9 mouse cellular contexts compared by ENCODE assay signal in genomic region chr16:25967297-25967696, GRCm38 (mm10).
DNase-seq lines count a peak whose midpoint lies in the region; ATAC-seq lines count a peak whose summit lies in the region.
"Had no signal": no experiment of that assay in that cellular context is flagged by ENCODE, and none has a peak within 500 bp of the region (broad histone marks: within the 10 kb centered on the region; RNA-seq: fewer than 3 reads in every experiment).

No protein-coding gene starts in this region.

- H3K4me3 ChIP-seq in hindbrain, embryonic 10.5 days: no peak overlapping the region
- H3K4me3 ChIP-seq in hindbrain, embryonic 13.5 days: no peak overlapping the region
- H3K4me3 ChIP-seq in midbrain, embryonic 11.5 days (ENCODE audit: low read depth, low read length): no peak overlapping the region
- H3K4me3 ChIP-seq: embryonic facial prominence, embryonic 15.5 days had no signal

- H3K27me3 ChIP-seq in hindbrain, embryonic 10.5 days (ENCODE audit: insufficient read depth, poor library complexity, severe bottlenecking): no peaks in the 10 kb centered on the region
- H3K27me3 ChIP-seq in hindbrain, embryonic 13.5 days: no peaks in the 10 kb centered on the region
- no peaks in the 10 kb centered on the region for H3K27me3 ChIP-seq in midbrain, embryonic 11.5 days (ENCODE audit: control insufficient read depth, insufficient read depth, low read length)
- H3K27me3 ChIP-seq: embryonic facial prominence, embryonic 15.5 days had no signal

- H3K9ac ChIP-seq in hindbrain, embryonic 13.5 days: no peak overlapping the region
- no peak overlapping the region for H3K9ac ChIP-seq in midbrain, embryonic 11.5 days (ENCODE audit: low read length)
- H3K9ac ChIP-seq: embryonic facial prominence, embryonic 15.5 days had no signal

- H3K4me2 ChIP-seq in hindbrain, embryonic 13.5 days: no peak overlapping the region
- no peak overlapping the region for H3K4me2 ChIP-seq in midbrain, embryonic 11.5 days
- H3K4me2 ChIP-seq: embryonic facial prominence, embryonic 15.5 days had no signal

- 29% methylated on average over 3 of the region's 3 CpGs for WGBS in hindbrain, embryonic 10.5 days
- 27% methylated on average over 3 of the region's 3 CpGs for WGBS in hindbrain, embryonic 13.5 days
- 25% methylated on average over 3 of the region's 3 CpGs for WGBS in midbrain, embryonic 11.5 days

- no peaks in the 10 kb centered on the region for H3K4me1 ChIP-seq in hindbrain, embryonic 10.5 days (replicated peaks)
- H3K4me1 ChIP-seq in hindbrain, embryonic 13.5 days (replicated peaks): no peaks in the 10 kb centered on the region
- H3K4me1 ChIP-seq in midbrain, embryonic 11.5 days (ENCODE audit: control insufficient read depth, insufficient read depth, low read length): no peaks in the 10 kb centered on the region
- H3K4me1 ChIP-seq: embryonic facial prominence, embryonic 15.5 days had no signal

- no peaks in the 10 kb centered on the region for H3K36me3 ChIP-seq in hindbrain, embryonic 10.5 days
- H3K36me3 ChIP-seq in hindbrain, embryonic 13.5 days: no peaks in the 10 kb centered on the region
- H3K36me3 ChIP-seq in midbrain, embryonic 11.5 days (ENCODE audit: control insufficient read depth, insufficient read depth, low read length): no peaks in the 10 kb centered on the region
- H3K36me3 ChIP-seq: embryonic facial prominence, embryonic 15.5 days had no signal

- no peaks in the 10 kb centered on the region for H3K9me3 ChIP-seq in hindbrain, embryonic 10.5 days
- H3K9me3 ChIP-seq in hindbrain, embryonic 13.5 days: no peaks in the 10 kb centered on the region
- H3K9me3 ChIP-seq in midbrain, embryonic 11.5 days (ENCODE audit: control insufficient read depth, low read length): no peaks in the 10 kb centered on the region
- H3K9me3 ChIP-seq: embryonic facial prominence, embryonic 15.5 days had no signal

- intact Hi-C loops in heart, postnatal 10 days (cut with DNase I): loop anchor here (1.0 to 5.0 kb wide), 4 partner anchors 55 to 535 kb away; partner anchors contain the start of gene P3h2

- H3K27ac ChIP-seq in hindbrain, embryonic 10.5 days: no peak overlapping the region
- H3K27ac ChIP-seq in hindbrain, embryonic 13.5 days: no peak overlapping the region
- H3K27ac ChIP-seq in midbrain, embryonic 11.5 days (ENCODE audit: low read depth, low read length): no peak overlapping the region
- H3K27ac ChIP-seq: embryonic facial prominence, embryonic 15.5 days had no signal

- DNase-seq in hindbrain, embryonic 10.5 days (ENCODE audit: low spot score): peak; percentile 47
- peak; percentile 70 for DNase-seq in ZHBTc4 (ENCODE audit: low read depth, low spot score)
- DNase-seq in embryo, embryonic 10 days (ENCODE audit: low spot score): peak; percentile 79
- peak; percentile 77 to 88 for DNase-seq in heart, postnatal 10 days
- DNase-seq in left cerebral cortex, adult 18-20 months (ENCODE audit: low spot score in 2 of 2): peak; percentile 68 to 88
- peak; percentile 98 for DNase-seq in midbrain, embryonic 11.5 days (ENCODE audit: low spot score, missing footprints)
- DNase-seq in spleen, adult 12 weeks (ENCODE audit: low spot score): peak; percentile 8

- ATAC-seq in hindbrain, embryonic 13.5 days (ENCODE audit: low FRiP score): no peak
- ATAC-seq in midbrain, embryonic 11.5 days (ENCODE audit: low FRiP score): peak; percentile 74

Comparison
In these comparisons a context has a peak if more than half of its experiments do, and no peak if none do; other contexts are left out.
1. DNase-seq: peak in every context shown above with its lines; median percentile 98 in midbrain, embryonic 11.5 days; 82 in heart, postnatal 10 days; 79 in embryo, embryonic 10 days; 78 in left cerebral cortex, adult 18-20 months; 70 in ZHBTc4; 47 in hindbrain, embryonic 10.5 days; 8 in spleen, adult 12 weeks.